Mouse (Mus musculus) liver, embryonic 16.5 days (tissue): ENCODE data around the gene Anks1. TPM values are rescaled to one million over a fixed set of nuclear protein-coding genes. Genes with fewer than 3 reads are reported as not detected.
A peak's percentile ranks its signal among the peaks of the same experiment; 100 is the strongest.
"Not testable (repeated sequence)": the region's sequence is repeated elsewhere in the genome, so short reads cannot be mapped to it uniquely, and the experiment has no call there.

ENCODE experiments used
- ATAC-seq: fragments of 200-750 bp; cut with Nextera tagmentation; 2 replicates; pipeline ENCODE4 v1.8.0; 2017; ENCODE audit warnings: low read depth, mild to moderate bottlenecking, moderate number of reproducible peaks, moderate library complexity
- H3K27ac ChIP-seq: fragments of 300-500 bp; sonication (generic); 2 replicates; pipeline ENCODE4 v1.5.1; 2014; ENCODE audit warnings: mild to moderate bottlenecking, low read length
- H3K27me3 ChIP-seq: fragments of 300-500 bp; sonication (generic); 2 replicates; pipeline ENCODE4 v1.6.1; 2014; ENCODE audit warnings: low read depth, low read length, mixed read lengths; ENCODE audit not compliant: control insufficient read depth, insufficient read depth
- H3K36me3 ChIP-seq: fragments of 300-500 bp; sonication (generic); 2 replicates; pipeline ENCODE4 v1.6.1; 2014; ENCODE audit warnings: mild to moderate bottlenecking; ENCODE audit not compliant: control insufficient read depth, insufficient read depth
- H3K4me1 ChIP-seq: fragments of 300-500 bp; sonication (generic); 2 replicates; pipeline ENCODE4 v1.6.1; 2014; ENCODE audit warnings: low read depth, low read length, mixed read lengths; ENCODE audit not compliant: control insufficient read depth
- H3K4me2 ChIP-seq: fragments of 300-500 bp; sonication (generic); 2 replicates; pipeline ENCODE4 v1.6.1; 2014; ENCODE audit warnings: low read depth, low read length, mixed read lengths
- H3K4me3 ChIP-seq: fragments of 300-500 bp; sonication (generic); 2 replicates; pipeline ENCODE4 v1.5.1; 2014; ENCODE audit warnings: low read depth, mild to moderate bottlenecking, low read length
- H3K9ac ChIP-seq: fragments of 300-500 bp; sonication (generic); 2 replicates; pipeline ENCODE4 v1.6.1; 2014; ENCODE audit warnings: low read depth, low read length
- H3K9me3 ChIP-seq: fragments of 300-500 bp; sonication (generic); replicated peaks from 2 replicates; pipeline ENCODE4 v1.6.1; 2016; ENCODE audit warnings: low read length; ENCODE audit not compliant: control insufficient read depth
- WGBS: fragments of 180-500 bp; shearing (Covaris S2); extraction: QIAGEN DNeasy Blood & Tissue Kit; methylation state at CpG from one replicate; pipeline ENCODE4 v1.1.7; 2014; ENCODE audit not compliant: insufficient replicate concordance; 5-methylcytosine and 5-hydroxymethylcytosine counted together
- polyA plus RNA-seq: library from polyadenylated mRNA; unstranded; fragments of >200 nt; fragmentation: Nextera tagmentation; extraction: Ambion mirVana; gene quantifications from 2 replicates; pipeline ENCODE4 v1.2.1, GENCODE M21; 2015

Anks1 gene
- polyA plus RNA-seq, 1 experiment from 2014 or later = 4.4 TPM

GRCm38 (mm10) chr17:27989807-27990542 is 80.9 kb downstream of the Anks1 start:
- H3K4me3 ChIP-seq = no peak overlapping the region
- H3K4me2 ChIP-seq = no peak overlapping the region
- ATAC-seq = 0 out of 2 replicates have a peak, but pooled peaks have one; percentile 37
- no peaks in the 10 kb centered on the region for H3K36me3 ChIP-seq
- H3K4me1 ChIP-seq = no peaks in the 10 kb centered on the region
- H3K27me3 ChIP-seq = no peaks in the 10 kb centered on the region
- H3K9me3 ChIP-seq = no peaks in the 10 kb centered on the region
- WGBS = 35% methylated on average over 15 of the region's 15 CpGs
- no peak overlapping the region for H3K27ac ChIP-seq
- no peak overlapping the region for H3K9ac ChIP-seq

- H3K4me3 ChIP-seq = no peak overlapping the region
- H3K27me3 ChIP-seq = no peaks in the 10 kb centered on the region
- no peak overlapping the region for H3K4me2 ChIP-seq
- H3K4me1 ChIP-seq = no peaks in the 10 kb centered on the region
- H3K36me3 ChIP-seq = no peaks in the 10 kb centered on the region
- ATAC-seq = no peak
- no peak overlapping the region for H3K9ac ChIP-seq
- WGBS = 53% methylated on average over 10 of the region's 10 CpGs
- H3K27ac ChIP-seq = no peak overlapping the region
- no peaks in the 10 kb centered on the region for H3K9me3 ChIP-seq
Measured at GRCm38 (mm10) chr17:27994001-27994944, 85.2 kb downstream of the Anks1 start.

- no peaks in the 10 kb centered on the region for H3K36me3 ChIP-seq
- 55% methylated on average over 4 of the region's 4 CpGs for WGBS
- H3K4me2 ChIP-seq = no peak overlapping the region
- H3K9me3 ChIP-seq = no peaks in the 10 kb centered on the region
- no peak overlapping the region for H3K4me3 ChIP-seq
- H3K4me1 ChIP-seq = no peaks in the 10 kb centered on the region
- no peak for ATAC-seq
- H3K9ac ChIP-seq = no peak overlapping the region
- H3K27me3 ChIP-seq = no peaks in the 10 kb centered on the region
- no peak overlapping the region for H3K27ac ChIP-seq
Measured at GRCm38 (mm10) chr17:27996320-27996719, 87.2 kb downstream of the Anks1 start.

- Histone ChIP-seq H3K9ac (no peak overlapping the region), H3K9me3 (no peaks in the 10 kb centered on the region), H3K27ac (no peak overlapping the region), H3K4me3 (no peak overlapping the region), H3K4me2 (no peak overlapping the region), H3K36me3 (no peaks in the 10 kb centered on the region), H3K4me1 (no peaks in the 10 kb centered on the region), H3K27me3 (no peaks in the 10 kb centered on the region)
- no peak for ATAC-seq
- 55% methylated on average over 12 of the region's 12 CpGs for WGBS
Measured at GRCm38 (mm10) chr17:27997212-27997611, 88.1 kb downstream of the Anks1 start.

GRCm38 (mm10) chr17:27999683-28000273 is 90.7 kb downstream of the Anks1 start:
- not testable (repeated sequence) for H3K9ac ChIP-seq, H3K9me3 ChIP-seq, H3K27me3 ChIP-seq, H3K4me2 ChIP-seq, ATAC-seq, H3K27ac ChIP-seq, H3K4me1 ChIP-seq, H3K36me3 ChIP-seq, H3K4me3 ChIP-seq
- 56% methylated on average over 13 of the region's 13 CpGs for WGBS

- Histone ChIP-seq H3K27ac (no peak overlapping the region), H3K4me1 (no peaks in the 10 kb centered on the region), H3K9ac (no peak overlapping the region), H3K9me3 (no peaks in the 10 kb centered on the region), H3K36me3 (no peaks in the 10 kb centered on the region), H3K27me3 (no peaks in the 10 kb centered on the region), H3K4me3 (no peak overlapping the region), H3K4me2 (no peak overlapping the region)
- 84% methylated on average over 4 of the region's 4 CpGs for WGBS
- ATAC-seq = no peak
Measured at GRCm38 (mm10) chr17:28000389-28000788, 91.3 kb downstream of the Anks1 start.

GRCm38 (mm10) chr17:28000851-28001250 is 91.7 kb downstream of the Anks1 start:
- no peaks in the 10 kb centered on the region for H3K27me3 ChIP-seq
- WGBS = 89% methylated on average over 1 of the region's 1 CpGs
- no peak overlapping the region for H3K9ac ChIP-seq
- no peak for ATAC-seq
- H3K4me1 ChIP-seq = no peaks in the 10 kb centered on the region; the same call in 1 of the 2 replicates
- H3K4me3 ChIP-seq = no peak overlapping the region
- H3K36me3 ChIP-seq = no peaks in the 10 kb centered on the region
- H3K4me2 ChIP-seq = no peak overlapping the region
- H3K9me3 ChIP-seq = no peaks in the 10 kb centered on the region
- H3K27ac ChIP-seq = no peak overlapping the region

GRCm38 (mm10) chr17:28005393-28005792 is 96.3 kb downstream of the Anks1 start:
- H3K27me3 ChIP-seq = no peaks in the 10 kb centered on the region
- no peak overlapping the region for H3K4me2 ChIP-seq
- H3K4me3 ChIP-seq = no peak overlapping the region
- no peaks in the 10 kb centered on the region for H3K36me3 ChIP-seq
- ATAC-seq = no peak
- no peak overlapping the region for H3K27ac ChIP-seq
- peaks cover 27% of the 10 kb centered on the region for H3K4me1 ChIP-seq
- H3K9ac ChIP-seq = no peak overlapping the region
- H3K9me3 ChIP-seq = no peaks in the 10 kb centered on the region
